Mouse (Mus musculus) right cerebral cortex, postnatal 36 days (tissue): Measurements from ENCODE around the gene Fgfr1op.
"Not testable (repeated sequence)": the region's sequence is repeated elsewhere in the genome, so short reads cannot be mapped to it uniquely, and the experiment has no call there.

Experiments used
- DNase-seq, 2 experiments: peaks; one replicate each; pipeline ENCODE4 v3.0.0; 2022; ENCODE audit warnings: low spot score in 2 of 2, mixed read lengths in 1 of 2

Gene Fgfr1op

GRCm38 (mm10) chr17:8170331-8170730 lies 5.0 kb downstream of the Fgfr1op start:
- no peak for DNase-seq

- DNase-seq: no peak
Measured at GRCm38 (mm10) chr17:8171081-8171480, 5.8 kb downstream of the Fgfr1op start.

- DNase-seq: no peak
Measured at GRCm38 (mm10) chr17:8177090-8177489, 11.8 kb downstream of the Fgfr1op start.

GRCm38 (mm10) chr17:8183815-8184214 lies 18.5 kb downstream of the Fgfr1op start:
- DNase-seq: no peak

GRCm38 (mm10) chr17:8184217-8184616 lies 18.9 kb downstream of the Fgfr1op start:
- DNase-seq: no peak

GRCm38 (mm10) chr17:8193678-8194077 lies 28.4 kb downstream of the Fgfr1op start:
- DNase-seq: no peak

- DNase-seq: no peak
Measured at GRCm38 (mm10) chr17:8195685-8196376, 30.5 kb downstream of the Fgfr1op start.

GRCm38 (mm10) chr17:8197652-8198051 lies 32.4 kb downstream of the Fgfr1op start:
- DNase-seq: no peak

- no peak for DNase-seq
Measured at GRCm38 (mm10) chr17:8199067-8199935, 34.0 kb downstream of the Fgfr1op start.

GRCm38 (mm10) chr17:8199936-8200330 lies 34.6 kb downstream of the Fgfr1op start:
- DNase-seq: no peak

GRCm38 (mm10) chr17:8203487-8203886 lies 38.2 kb downstream of the Fgfr1op start:
- no peak for DNase-seq

GRCm38 (mm10) chr17:8205221-8205631 lies 39.9 kb downstream of the Fgfr1op start:
- DNase-seq: not testable (repeated sequence)

- DNase-seq: no peak
Measured at GRCm38 (mm10) chr17:8206691-8207090, 41.4 kb downstream of the Fgfr1op start.

GRCm38 (mm10) chr17:8209696-8210095 lies 44.4 kb downstream of the Fgfr1op start:
- no peak for DNase-seq

- no peak for DNase-seq
Measured at GRCm38 (mm10) chr17:8210170-8210569, 44.9 kb downstream of the Fgfr1op start.

GRCm38 (mm10) chr17:8210675-8211074 lies 45.4 kb downstream of the Fgfr1op start:
- DNase-seq: no peak

GRCm38 (mm10) chr17:8211399-8211798 lies 46.1 kb downstream of the Fgfr1op start:
- no peak for DNase-seq

- DNase-seq: no peak
Measured at GRCm38 (mm10) chr17:8214369-8214768, 49.1 kb downstream of the Fgfr1op start.

GRCm38 (mm10) chr17:8215016-8215745 lies 49.9 kb downstream of the Fgfr1op start:
- DNase-seq: no peak

GRCm38 (mm10) chr17:8223225-8223624 lies 57.9 kb downstream of the Fgfr1op start:
- DNase-seq: no peak

- DNase-seq: no peak
Measured at GRCm38 (mm10) chr17:8224072-8224471, 58.8 kb downstream of the Fgfr1op start.

GRCm38 (mm10) chr17:8225166-8225565 lies 59.9 kb downstream of the Fgfr1op start:
- no peak for DNase-seq
